Mouse (Mus musculus): ENCODE results near the gene Hsd17b1. TPM values are rescaled to one million over a fixed set of nuclear protein-coding genes. Genes with fewer than 3 reads are reported as not detected.

The Hsd17b1 gene
- 0.27 TPM in 1 of 2 replicates, not detected in the other for total RNA-seq (2014; rRNA removed)
- not detected in 2 replicates for polyA plus RNA-seq (2015; fragmentation: Nextera tagmentation; extraction: Ambion mirVana)

DNA sequence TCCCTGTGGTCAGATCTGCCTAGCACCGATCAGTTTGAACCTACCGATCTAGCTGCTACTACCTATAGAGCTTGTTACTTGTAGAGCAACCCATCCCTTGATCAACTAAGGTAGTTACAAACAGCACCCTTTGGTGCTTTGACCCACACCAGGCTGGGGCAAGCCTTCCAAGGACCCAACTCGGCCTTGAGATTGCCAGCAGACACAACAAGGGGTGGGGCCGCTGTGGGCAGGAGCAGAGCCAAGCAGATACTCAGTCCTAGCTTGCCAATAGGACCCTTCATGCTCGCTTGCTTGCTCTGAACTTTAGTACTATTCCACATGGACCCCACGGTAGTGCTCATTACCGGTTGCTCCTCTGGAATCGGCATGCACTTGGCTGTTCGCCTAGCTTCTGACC is at the start of gene Hsd17b1:
Gene Hsd17b1 (plus strand): TSS at position 291 of the 400 bp plus-strand sequence.
- Histone ChIP-seq H3K9ac (replicated peaks; ENCODE audit: low read length, poor library complexity, severe bottlenecking) (no peak within 1 kb of the TSS), H3K4me3 (ENCODE audit: low read depth, low read length) (no peak within 1 kb of the TSS), H3K9me3 (ENCODE audit: low read length) (no peaks in the 10 kb centered on the region), H3K4me2 (ENCODE audit: low read depth, low read length, poor library complexity, severe bottlenecking) (no peak within 1 kb of the TSS), H3K4me1 (ENCODE audit: insufficient read depth, low read length) (peaks cover 3% of the 10 kb centered on the region; the same call in 1 of the 2 replicates), H3K27ac (ENCODE audit: low read depth, low read length) (no peak within 1 kb of the TSS), H3K36me3 (ENCODE audit: insufficient read depth, low read length) (peaks cover 3% of the 10 kb centered on the region; the same call in 1 of the 2 replicates), H3K27me3 (ENCODE audit: insufficient read depth, low read length) (peaks cover 29% of the 10 kb centered on the region)
- 72% methylated on average over 9 of the region's 9 CpGs for WGBS
- TF ChIP-seq CTCF (IDR thresholded peaks at IDR 0.05): no peak
- ATAC-seq (ENCODE audit: low FRiP score) (no peak), DNase-seq (ENCODE audit: low spot score) (no peak)

DNA sequence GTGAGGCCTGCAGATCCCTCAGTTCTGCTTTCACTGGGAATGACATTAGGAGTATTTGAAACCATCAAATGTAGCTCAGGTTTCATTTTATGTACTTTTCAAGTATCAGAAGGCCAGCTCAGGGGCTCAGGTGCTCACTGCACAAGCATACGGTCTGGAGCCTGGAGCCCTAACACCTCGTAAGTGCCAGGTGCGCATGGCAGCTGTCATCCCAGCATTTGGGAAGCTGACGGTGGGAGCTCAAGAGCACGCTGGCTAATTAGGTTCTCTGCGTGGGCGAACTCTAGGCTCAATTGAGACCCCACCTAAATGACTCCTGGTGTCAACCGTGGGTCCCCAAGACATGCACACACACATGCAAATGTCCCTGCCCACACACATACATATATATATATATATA is 48.9 kb upstream of the Hsd17b1 start:
- H3K27ac ChIP-seq (ENCODE audit: low read depth, low read length): no peak overlapping the region
- H3K4me3 ChIP-seq (ENCODE audit: low read depth, low read length): no peak overlapping the region
- no peak overlapping the region for H3K9ac ChIP-seq (replicated peaks; ENCODE audit: low read length, poor library complexity, severe bottlenecking)
- H3K9me3 ChIP-seq (ENCODE audit: low read length): no peaks in the 10 kb centered on the region
- H3K4me2 ChIP-seq (ENCODE audit: low read depth, low read length, poor library complexity, severe bottlenecking): no peak overlapping the region
- ATAC-seq (ENCODE audit: low FRiP score) (no peak), DNase-seq (ENCODE audit: low spot score) (no peak)
- H3K36me3 ChIP-seq (ENCODE audit: insufficient read depth, low read length): peaks cover 67% of the 10 kb centered on the region
- 96% methylated on average over 8 of the region's 8 CpGs for WGBS
- no peaks in the 10 kb centered on the region for H3K27me3 ChIP-seq (ENCODE audit: insufficient read depth, low read length)
- no peak for TF ChIP-seq CTCF (IDR thresholded peaks at IDR 0.05)
- no peaks in the 10 kb centered on the region for H3K4me1 ChIP-seq (ENCODE audit: insufficient read depth, low read length)

DNA sequence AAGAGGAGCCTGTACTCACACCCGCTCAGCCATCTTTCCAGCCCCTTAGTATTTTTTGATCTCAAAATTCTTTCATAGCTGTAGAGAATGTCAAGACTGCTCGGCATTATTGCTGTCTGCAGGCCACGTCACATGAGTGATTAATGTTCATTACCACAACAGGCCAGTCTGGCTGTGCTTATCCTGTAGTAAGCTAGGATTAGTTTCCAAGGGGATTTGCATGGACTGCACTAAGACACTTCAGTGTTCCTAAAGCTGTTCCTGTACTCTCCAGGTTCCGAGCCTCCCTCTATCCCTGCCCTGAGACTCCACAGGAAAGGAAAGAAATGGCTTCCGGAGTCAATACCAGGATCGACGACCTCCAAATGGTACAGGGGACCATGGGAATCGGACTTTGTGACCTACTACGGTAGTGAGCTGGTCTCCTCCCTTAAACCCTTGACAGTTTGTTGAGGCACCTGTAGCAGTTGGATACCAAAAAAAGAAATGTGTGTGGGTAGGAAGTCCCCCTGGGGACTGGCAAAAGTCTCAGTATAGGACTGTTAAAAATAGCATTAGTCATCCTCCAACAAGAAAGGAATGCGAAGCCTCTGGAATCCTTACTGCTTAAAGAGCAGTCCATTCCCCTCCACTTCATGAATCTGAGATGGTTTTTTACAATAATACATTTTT is 47.9 kb upstream of the Hsd17b1 start:
- Histone ChIP-seq H3K9ac (replicated peaks; ENCODE audit: low read length, poor library complexity, severe bottlenecking) (no peak overlapping the region), H3K9me3 (ENCODE audit: low read length) (no peaks in the 10 kb centered on the region), H3K27ac (ENCODE audit: low read depth, low read length) (no peak overlapping the region), H3K4me1 (ENCODE audit: insufficient read depth, low read length) (no peaks in the 10 kb centered on the region), H3K27me3 (ENCODE audit: insufficient read depth, low read length) (no peaks in the 10 kb centered on the region), H3K36me3 (ENCODE audit: insufficient read depth, low read length) (peaks cover 73% of the 10 kb centered on the region), H3K4me3 (ENCODE audit: low read depth, low read length) (no peak overlapping the region), H3K4me2 (ENCODE audit: low read depth, low read length, poor library complexity, severe bottlenecking) (no peak overlapping the region)
- no peak for TF ChIP-seq CTCF (IDR thresholded peaks at IDR 0.05)
- DNase-seq (ENCODE audit: low spot score) (no peak), ATAC-seq (ENCODE audit: low FRiP score) (no peak)
- 82% methylated on average over 10 of the region's 10 CpGs for WGBS

DNA sequence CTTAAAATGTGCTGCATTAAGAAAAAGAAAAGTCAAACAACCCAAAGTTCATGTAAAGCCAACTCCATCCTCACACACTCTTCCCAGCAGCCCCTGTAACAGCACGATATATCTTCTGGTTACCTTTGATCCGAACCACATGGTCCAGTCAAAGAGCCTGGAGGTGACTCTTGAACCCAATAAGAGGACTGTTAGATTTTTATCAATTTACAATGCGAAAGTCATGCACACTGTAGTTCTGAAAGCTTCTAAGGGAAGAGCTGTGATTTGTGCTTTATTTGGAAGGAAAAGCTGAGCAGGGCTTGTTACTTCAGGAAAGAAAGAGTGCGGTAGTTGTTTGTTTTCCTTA is 47.4 kb upstream of the Hsd17b1 start:
- no peaks in the 10 kb centered on the region for H3K9me3 ChIP-seq (ENCODE audit: low read length)
- no peak overlapping the region for H3K4me2 ChIP-seq (ENCODE audit: low read depth, low read length, poor library complexity, severe bottlenecking)
- H3K4me3 ChIP-seq (ENCODE audit: low read depth, low read length): no peak overlapping the region
- no peaks in the 10 kb centered on the region for H3K4me1 ChIP-seq (ENCODE audit: insufficient read depth, low read length)
- DNase-seq (ENCODE audit: low spot score): no peak
- H3K27me3 ChIP-seq (ENCODE audit: insufficient read depth, low read length): no peaks in the 10 kb centered on the region
- no peak overlapping the region for H3K27ac ChIP-seq (ENCODE audit: low read depth, low read length)
- H3K36me3 ChIP-seq (ENCODE audit: insufficient read depth, low read length): peaks cover 75% of the 10 kb centered on the region
- no peak for ATAC-seq (ENCODE audit: low FRiP score)
- no peak for TF ChIP-seq CTCF (IDR thresholded peaks at IDR 0.05)
- H3K9ac ChIP-seq (replicated peaks; ENCODE audit: low read length, poor library complexity, severe bottlenecking): no peak overlapping the region
- WGBS: 92% methylated on average over 4 of the region's 4 CpGs

DNA sequence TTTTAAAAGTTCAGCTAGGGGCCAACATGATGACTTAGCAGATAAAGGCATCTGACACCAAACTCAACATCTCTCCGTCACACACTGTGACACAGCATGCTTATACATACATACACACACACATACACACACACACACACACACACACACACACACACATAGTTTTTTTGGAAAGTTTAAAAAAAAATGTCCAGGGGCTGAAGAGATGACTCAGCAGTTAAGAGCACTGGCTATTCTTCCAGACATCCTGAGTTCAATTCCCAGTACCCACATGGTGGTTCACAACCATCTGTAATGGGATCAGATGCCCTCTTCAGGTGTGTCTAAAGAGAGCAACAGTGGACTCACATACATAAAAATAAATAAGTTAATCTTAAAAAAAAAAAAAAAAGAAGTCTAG is 46.7 kb upstream of the Hsd17b1 start:
- Histone ChIP-seq H3K27ac (ENCODE audit: low read depth, low read length) (no peak overlapping the region), H3K4me2 (ENCODE audit: low read depth, low read length, poor library complexity, severe bottlenecking) (no peak overlapping the region), H3K9me3 (ENCODE audit: low read length) (no peaks in the 10 kb centered on the region), H3K27me3 (ENCODE audit: insufficient read depth, low read length) (no peaks in the 10 kb centered on the region), H3K4me1 (ENCODE audit: insufficient read depth, low read length) (no peaks in the 10 kb centered on the region), H3K4me3 (ENCODE audit: low read depth, low read length) (no peak overlapping the region), H3K36me3 (ENCODE audit: insufficient read depth, low read length) (peaks cover 75% of the 10 kb centered on the region), H3K9ac (replicated peaks; ENCODE audit: low read length, poor library complexity, severe bottlenecking) (no peak overlapping the region)
- TF ChIP-seq CTCF (IDR thresholded peaks at IDR 0.05): no peak
- 95% methylated on average over 1 of the region's 1 CpGs for WGBS
- ATAC-seq (ENCODE audit: low FRiP score) (no peak), DNase-seq (ENCODE audit: low spot score) (no peak)

DNA sequence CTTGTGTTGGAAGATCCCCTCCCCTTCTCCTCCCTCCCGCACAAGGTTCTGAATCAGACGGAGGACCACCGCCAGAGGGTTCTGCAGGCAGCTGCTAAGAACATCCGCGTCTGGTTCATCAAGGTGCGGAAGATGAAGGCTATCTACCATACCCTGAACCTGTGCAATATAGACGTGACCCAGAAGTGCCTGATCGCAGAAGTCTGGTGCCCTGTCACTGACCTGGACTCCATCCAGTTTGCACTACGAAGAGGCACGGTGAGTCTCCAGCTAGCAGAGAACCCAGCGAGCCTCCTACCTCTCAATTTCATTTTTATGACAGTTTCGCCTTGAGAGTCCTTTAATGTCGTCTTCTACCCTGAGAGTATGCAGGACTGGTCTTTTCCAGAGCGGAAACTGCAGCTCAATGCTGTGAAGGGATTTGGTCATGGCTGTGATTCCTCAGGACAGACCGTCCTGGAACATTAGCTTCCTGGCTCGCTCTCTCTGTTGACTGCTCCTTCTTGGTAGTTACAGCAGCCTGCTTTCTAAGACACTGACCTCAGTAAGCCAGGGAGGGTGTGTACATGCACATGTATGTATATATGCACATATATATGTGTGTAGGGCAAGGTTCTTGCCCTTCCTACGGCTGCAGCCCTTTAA is 44.2 kb upstream of the Hsd17b1 start:
- 97% methylated on average over 17 of the region's 17 CpGs for WGBS
- Histone ChIP-seq H3K9me3 (ENCODE audit: low read length) (no peaks in the 10 kb centered on the region), H3K4me1 (ENCODE audit: insufficient read depth, low read length) (no peaks in the 10 kb centered on the region), H3K27me3 (ENCODE audit: insufficient read depth, low read length) (no peaks in the 10 kb centered on the region), H3K4me3 (ENCODE audit: low read depth, low read length) (no peak overlapping the region), H3K36me3 (ENCODE audit: insufficient read depth, low read length) (peaks cover 75% of the 10 kb centered on the region), H3K4me2 (ENCODE audit: low read depth, low read length, poor library complexity, severe bottlenecking) (no peak overlapping the region), H3K9ac (replicated peaks; ENCODE audit: low read length, poor library complexity, severe bottlenecking) (no peak overlapping the region), H3K27ac (ENCODE audit: low read depth, low read length) (no peak overlapping the region)
- DNase-seq (ENCODE audit: low spot score) (no peak), ATAC-seq (ENCODE audit: low FRiP score) (no peak)
- TF ChIP-seq CTCF (IDR thresholded peaks at IDR 0.05): no peak

Measured in midbrain, postnatal 0 days (tissue).